In the genomic region with DNA sequence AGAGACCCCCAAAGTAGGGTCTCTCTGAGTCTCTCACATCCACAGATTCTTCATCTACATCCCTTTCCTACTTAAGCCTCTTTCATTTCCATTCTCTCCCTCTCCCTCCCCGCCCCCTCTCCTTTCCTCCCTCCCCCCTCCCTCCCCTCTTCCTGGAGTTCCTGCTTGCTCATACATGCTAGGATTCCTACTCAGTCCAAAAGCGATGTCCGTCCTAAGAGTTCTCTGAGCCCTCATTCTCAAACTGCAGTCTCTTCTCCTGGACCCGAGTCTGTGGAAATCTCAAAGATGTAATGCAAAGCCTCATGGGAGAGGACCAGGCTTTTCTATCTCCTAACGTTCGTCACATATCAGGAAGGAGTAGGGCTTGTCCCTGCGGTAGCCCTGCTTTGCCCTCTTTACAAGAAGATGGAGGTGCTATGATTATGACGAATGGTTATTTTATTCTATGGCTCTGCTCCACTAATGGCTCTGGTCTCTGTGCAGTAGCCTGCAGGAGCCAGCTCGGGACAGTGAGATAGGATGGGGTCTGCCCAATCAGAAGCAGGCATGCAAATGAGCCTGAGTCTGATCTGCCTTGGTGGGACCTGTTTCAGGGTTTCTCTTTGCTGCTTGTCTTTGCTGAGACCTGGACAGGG, we compare ENCODE assay signal across 7 mouse cellular contexts. TPM values are rescaled to one million over a fixed set of nuclear protein-coding genes. Genes with fewer than 3 reads are reported as not detected.
DNase-seq lines count a peak whose midpoint lies in the region; ATAC-seq and TF ChIP-seq lines count a peak whose summit lies in the region.

No protein-coding gene starts in this region.

- ATAC-seq in activated CD4-positive, CD25-positive, alpha-beta regulatory T cell, adult 4 months = peak; percentile 32
- ATAC-seq in erythroid progenitor cell, adult 5-6 weeks (replicated peaks; ENCODE audit: low FRiP score, poor library complexity, severe bottlenecking) = peak; percentile 86
- ATAC-seq in limb, embryonic 14.5 days (ENCODE audit: low FRiP score, low read depth) = peak; percentile 85; the same call in 1 of the 2 replicates
- ATAC-seq in neural tube, embryonic 14.5 days (ENCODE audit: low read depth) = peak; percentile 81

- peaks cover 8% of the 10 kb centered on the region for H3K4me1 ChIP-seq in limb, embryonic 14.5 days (ENCODE audit: control insufficient read depth, insufficient read depth, low read length)
- peaks cover 4% of the 10 kb centered on the region; the same call in 1 of the 2 replicates for H3K4me1 ChIP-seq in neural tube, embryonic 14.5 days (ENCODE audit: control insufficient read depth, insufficient read depth, low read length)

- TF ChIP-seq CTCF in layer of hippocampus, adult 2 months (conservative IDR thresholded peaks at IDR 0.05) = no peak

- H3K27me3 ChIP-seq in limb, embryonic 14.5 days (ENCODE audit: control insufficient read depth, insufficient read depth, low read length) = no peaks in the 10 kb centered on the region
- H3K27me3 ChIP-seq in neural tube, embryonic 14.5 days (ENCODE audit: control insufficient read depth, insufficient read depth, low read length) = no peaks in the 10 kb centered on the region

- H3K9me3 ChIP-seq in limb, embryonic 14.5 days (ENCODE audit: control insufficient read depth, low read length) = no peaks in the 10 kb centered on the region
- no peaks in the 10 kb centered on the region for H3K9me3 ChIP-seq in neural tube, embryonic 14.5 days (ENCODE audit: control insufficient read depth, low read length)

- H3K27ac ChIP-seq in layer of hippocampus, adult 2 months = no peak overlapping the region
- no peak overlapping the region; the same call in 1 of the 2 replicates for H3K27ac ChIP-seq in limb, embryonic 14.5 days (replicated peaks; ENCODE audit: low read depth, low read length)
- peak overlapping the region; percentile 16; the same call in 1 of the 2 replicates for H3K27ac ChIP-seq in neural tube, embryonic 14.5 days (ENCODE audit: low read depth, low read length)

- H3K36me3 ChIP-seq in limb, embryonic 14.5 days (ENCODE audit: control insufficient read depth, insufficient read depth, low read length) = no peaks in the 10 kb centered on the region
- H3K36me3 ChIP-seq in neural tube, embryonic 14.5 days (ENCODE audit: control insufficient read depth, insufficient read depth, low read length) = no peaks in the 10 kb centered on the region

- peak overlapping the region; percentile 41 for H3K4me3 ChIP-seq in layer of hippocampus, adult 2 months
- peak overlapping the region; percentile 13; the same call in 1 of the 2 replicates for H3K4me3 ChIP-seq in limb, embryonic 14.5 days (replicated peaks; ENCODE audit: low read length)
- H3K4me3 ChIP-seq in neural tube, embryonic 14.5 days (ENCODE audit: low read depth, low read length) = peak overlapping the region; percentile 20

- DNase-seq in layer of hippocampus, adult 2 months (ENCODE audit: low spot score in 2 of 2) = no peak
- no peak for DNase-seq in layer of hippocampus, adult 11-12 months (ENCODE audit: low spot score)
- DNase-seq in limb, embryonic 14.5 days (ENCODE audit: low spot score) = peak; percentile 49
- no peak for DNase-seq in frontal cortex, postnatal 36 days (ENCODE audit: low spot score in 2 of 2)

- H3K4me2 ChIP-seq in limb, embryonic 14.5 days (replicated peaks; ENCODE audit: low read depth, low read length, severe bottlenecking) = peak overlapping the region; percentile 44
- H3K4me2 ChIP-seq in neural tube, embryonic 14.5 days (ENCODE audit: low read depth, low read length) = peak overlapping the region; percentile 47

- peak overlapping the region; percentile 31; the same call in 1 of the 2 replicates for H3K9ac ChIP-seq in limb, embryonic 14.5 days (ENCODE audit: low read depth, low read length, severe bottlenecking)
- peak overlapping the region; percentile 8; the same call in 1 of the 2 replicates for H3K9ac ChIP-seq in neural tube, embryonic 14.5 days (replicated peaks; ENCODE audit: low read depth, low read length)

- TF ChIP-seq POLR2A in limb, embryonic 14.5 days (IDR thresholded peaks at IDR 0.05; ENCODE audit: borderline replicate concordance, extremely low read depth, insufficient read depth, insufficient read length) = no peak

- 2% methylated on average over 9 of the region's 9 CpGs for WGBS in limb, embryonic 14.5 days
- 3% methylated on average over 9 of the region's 9 CpGs for WGBS in neural tube, embryonic 14.5 days

RNA-seq across cellular contexts. Expression of a gene that starts 7.8 kb away (rescaled TPM):
- total RNA-seq in layer of hippocampus, adult 2 months (2021) = under 1 TPM; 0.64 to 0.74 TPM
- polyA plus RNA-seq in activated CD4-positive, CD25-positive, alpha-beta regulatory T cell, adult 4 months (2017; shearing (Covaris generic)) = not detected
- 2.5 TPM in 1 of 2 replicates, not detected in the other for total RNA-seq in erythroid progenitor cell, adult 5-6 weeks (2015; ENCODE audit: low replicate concordance)
- total RNA-seq in erythroid progenitor cell, adult 5-6 weeks (2017; ENCODE audit: low replicate concordance) = 0.51 TPM in 1 of 2 replicates, not detected in the other
- 3.1 TPM in 2 replicates for polyA plus RNA-seq in limb, embryonic 14.5 days (2012; rRNA removed)
- 0.68 and 1.0 TPM in 2 replicates for polyA plus RNA-seq in limb, embryonic 14.5 days (2014; fragmentation: Nextera tagmentation; extraction: Ambion mirVana)
- 0.10 TPM in 1 of 2 replicates, not detected in the other for polyA plus RNA-seq in neural tube, embryonic 14.5 days (2014; fragmentation: Nextera tagmentation; extraction: Ambion mirVana)

RNA-seq across cellular contexts. Expression of a gene that starts 13.4 kb away (rescaled TPM):
- 1 to 10 TPM; 6.8 to 7.5 TPM for total RNA-seq in layer of hippocampus, adult 2 months (2021)
- polyA plus RNA-seq in activated CD4-positive, CD25-positive, alpha-beta regulatory T cell, adult 4 months (2017; shearing (Covaris generic)) = 1 to 10 TPM; 2.1 to 2.5 TPM
- total RNA-seq in erythroid progenitor cell, adult 5-6 weeks (2015; ENCODE audit: low replicate concordance) = 25.2 and 38.6 TPM in 2 replicates
- 12.8 and 18.9 TPM in 2 replicates for total RNA-seq in erythroid progenitor cell, adult 5-6 weeks (2017; ENCODE audit: low replicate concordance)
- polyA plus RNA-seq in limb, embryonic 14.5 days (2012; rRNA removed) = 6.2 and 8.2 TPM in 2 replicates
- 0.84 and 0.86 TPM in 2 replicates for polyA plus RNA-seq in limb, embryonic 14.5 days (2014; fragmentation: Nextera tagmentation; extraction: Ambion mirVana)
- polyA plus RNA-seq in neural tube, embryonic 14.5 days (2014; fragmentation: Nextera tagmentation; extraction: Ambion mirVana) = 1.7 and 2.0 TPM in 2 replicates

RNA-seq across cellular contexts. Expression of a gene that starts 22.2 kb away (rescaled TPM):
- total RNA-seq in layer of hippocampus, adult 2 months (2021) = 100 to 1,000 TPM; 121 TPM
- 10 to 100 TPM; 37.1 to 53.3 TPM for polyA plus RNA-seq in activated CD4-positive, CD25-positive, alpha-beta regulatory T cell, adult 4 months (2017; shearing (Covaris generic))
- 425 and 456 TPM in 2 replicates for total RNA-seq in erythroid progenitor cell, adult 5-6 weeks (2015; ENCODE audit: low replicate concordance)
- total RNA-seq in erythroid progenitor cell, adult 5-6 weeks (2017; ENCODE audit: low replicate concordance) = 261 and 313 TPM in 2 replicates
- polyA plus RNA-seq in limb, embryonic 14.5 days (2012; rRNA removed) = 128 and 142 TPM in 2 replicates
- 105 TPM in 2 replicates for polyA plus RNA-seq in limb, embryonic 14.5 days (2014; fragmentation: Nextera tagmentation; extraction: Ambion mirVana)
- polyA plus RNA-seq in neural tube, embryonic 14.5 days (2014; fragmentation: Nextera tagmentation; extraction: Ambion mirVana) = 73.3 and 88.3 TPM in 2 replicates

RNA-seq across cellular contexts. Expression of a gene that starts 29.1 kb away (rescaled TPM):
- not detected for total RNA-seq in layer of hippocampus, adult 2 months (2021)
- not detected for polyA plus RNA-seq in activated CD4-positive, CD25-positive, alpha-beta regulatory T cell, adult 4 months (2017; shearing (Covaris generic))
- not detected in 2 replicates for total RNA-seq in erythroid progenitor cell, adult 5-6 weeks (2015; ENCODE audit: low replicate concordance)
- not detected in 2 replicates for total RNA-seq in erythroid progenitor cell, adult 5-6 weeks (2017; ENCODE audit: low replicate concordance)
- not detected in 2 replicates for polyA plus RNA-seq in limb, embryonic 14.5 days (2012; rRNA removed)
- polyA plus RNA-seq in limb, embryonic 14.5 days (2014; fragmentation: Nextera tagmentation; extraction: Ambion mirVana) = not detected in 2 replicates
- not detected in 2 replicates for polyA plus RNA-seq in neural tube, embryonic 14.5 days (2014; fragmentation: Nextera tagmentation; extraction: Ambion mirVana)

RNA-seq across cellular contexts. Expression of a gene that starts 36.2 kb away (rescaled TPM):
- total RNA-seq in layer of hippocampus, adult 2 months (2021) = 100 to 1,000 TPM; 219 to 223 TPM
- 10 to 100 TPM; 79.0 to 81.0 TPM for polyA plus RNA-seq in activated CD4-positive, CD25-positive, alpha-beta regulatory T cell, adult 4 months (2017; shearing (Covaris generic))
- total RNA-seq in erythroid progenitor cell, adult 5-6 weeks (2015; ENCODE audit: low replicate concordance) = 71.4 and 72.5 TPM in 2 replicates
- total RNA-seq in erythroid progenitor cell, adult 5-6 weeks (2017; ENCODE audit: low replicate concordance) = 273 TPM in 2 replicates
- polyA plus RNA-seq in limb, embryonic 14.5 days (2012; rRNA removed) = 86.5 and 100 TPM in 2 replicates
- 118 and 135 TPM in 2 replicates for polyA plus RNA-seq in limb, embryonic 14.5 days (2014; fragmentation: Nextera tagmentation; extraction: Ambion mirVana)
- 178 and 182 TPM in 2 replicates for polyA plus RNA-seq in neural tube, embryonic 14.5 days (2014; fragmentation: Nextera tagmentation; extraction: Ambion mirVana)

Comparison
In these comparisons a context has a peak if more than half of its experiments do, and no peak if none do; other contexts are left out.
1. ATAC-seq: peak in every context shown above with its lines; median percentile 86 in erythroid progenitor cell, adult 5-6 weeks; 85 in limb, embryonic 14.5 days; 81 in neural tube, embryonic 14.5 days; 32 in activated CD4-positive, CD25-positive, alpha-beta regulatory T cell, adult 4 months.